Mouse (Mus musculus) midbrain, embryonic 14.5 days (tissue): ENCODE measurements at regions not wholly inside any gene's neighbourhood (a gene's known extent, or its start where the extent isn't known, plus 50 kb on each side); places are given as distances from the start of the nearest gene placed in this dataset.
A peak's percentile ranks its signal among the peaks of the same experiment; 100 is the strongest.

Source experiments
- ATAC-seq: fragments of 200-750 bp; cut with Nextera tagmentation; 2 replicates; pipeline ENCODE4 v1.8.0; 2017; ENCODE audit warnings: moderate number of reproducible peaks, moderate library complexity; ENCODE audit not compliant: low FRiP score, low TSS enrichment
- DNase-seq: peaks from one replicate; pipeline ENCODE4 v3.0.0-alpha.2; 2015
- H3K27ac ChIP-seq: fragments of 300-500 bp; sonication (generic); replicated peaks from 2 replicates; pipeline ENCODE4 v1.5.1; 2014; ENCODE audit warnings: mild to moderate bottlenecking, low read depth, low read length, moderate library complexity
- H3K27me3 ChIP-seq: fragments of 300-500 bp; sonication (generic); 2 replicates; pipeline ENCODE4 v1.6.1; 2014; ENCODE audit warnings: low read length, control low read depth, mixed read lengths; ENCODE audit not compliant: control insufficient read depth, insufficient read depth
- H3K36me3 ChIP-seq: fragments of 300-500 bp; sonication (generic); 2 replicates; pipeline ENCODE4 v1.6.1; 2014; ENCODE audit warnings: low read length, control low read depth; ENCODE audit not compliant: control insufficient read depth, insufficient read depth
- H3K4me1 ChIP-seq: fragments of 300-500 bp; sonication (generic); 2 replicates; pipeline ENCODE4 v1.6.1; 2014; ENCODE audit warnings: mild to moderate bottlenecking, antibody characterized with exemption, low read length, control low read depth; ENCODE audit not compliant: control insufficient read depth, insufficient read depth
- H3K4me2 ChIP-seq: fragments of 300-500 bp; sonication (generic); 2 replicates; pipeline ENCODE4 v1.6.1; 2014; ENCODE audit warnings: mild to moderate bottlenecking, low read length, moderate library complexity
- H3K4me3 ChIP-seq: fragments of 300-500 bp; sonication (generic); replicated peaks from 2 replicates; pipeline ENCODE4 v1.5.1; 2014; ENCODE audit warnings: low read depth, low read length
- H3K9ac ChIP-seq: fragments of 300-500 bp; sonication (generic); replicated peaks from 2 replicates; pipeline ENCODE4 v1.6.1; 2014; ENCODE audit warnings: mild to moderate bottlenecking, low read length, moderate library complexity
- H3K9me3 ChIP-seq: fragments of 300-500 bp; sonication (generic); 2 replicates; pipeline ENCODE4 v1.6.1; 2016; ENCODE audit warnings: low read length, control low read depth, mixed read lengths; ENCODE audit not compliant: control insufficient read depth
- WGBS: fragments of 180-500 bp; shearing (Covaris S2); extraction: QIAGEN DNeasy Blood & Tissue Kit; methylation state at CpG from one replicate; pipeline ENCODE4 v1.1.7; 2014; 5-methylcytosine and 5-hydroxymethylcytosine counted together

DNA sequence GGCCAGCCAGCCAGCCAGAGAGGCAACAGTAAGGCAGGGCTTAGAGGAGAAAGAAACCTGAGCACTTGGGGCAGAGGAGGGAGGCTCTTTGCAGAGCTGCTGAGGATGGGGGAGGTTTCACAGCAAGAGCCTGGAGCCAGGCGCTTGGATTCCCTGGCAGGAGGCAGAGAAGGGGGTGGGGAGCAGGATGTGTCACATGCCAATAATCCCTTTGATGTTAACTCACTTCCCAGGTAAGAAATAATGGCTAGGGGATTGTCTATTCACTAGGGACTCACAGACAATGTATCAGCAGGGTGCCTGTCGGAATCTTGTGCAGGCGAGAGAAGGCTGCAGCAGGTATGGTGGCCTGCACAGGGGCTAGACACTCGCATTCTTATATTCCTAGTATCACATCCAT is 67.8 kb upstream of the Gli3 start:
- Histone ChIP-seq H3K9ac (no peak overlapping the region), H3K27me3 (no peaks in the 10 kb centered on the region), H3K36me3 (no peaks in the 10 kb centered on the region), H3K9me3 (no peaks in the 10 kb centered on the region), H3K4me1 (peaks cover 8% of the 10 kb centered on the region), H3K27ac (peak overlapping the region; percentile 5; the same call in 1 of the 2 replicates), H3K4me3 (no peak overlapping the region), H3K4me2 (peak overlapping the region; percentile 42)
- peak; percentile 75 for ATAC-seq
- WGBS, result 1% methylated on average over 4 of the region's 4 CpGs
- DNase-seq, result peak; percentile 63

DNA sequence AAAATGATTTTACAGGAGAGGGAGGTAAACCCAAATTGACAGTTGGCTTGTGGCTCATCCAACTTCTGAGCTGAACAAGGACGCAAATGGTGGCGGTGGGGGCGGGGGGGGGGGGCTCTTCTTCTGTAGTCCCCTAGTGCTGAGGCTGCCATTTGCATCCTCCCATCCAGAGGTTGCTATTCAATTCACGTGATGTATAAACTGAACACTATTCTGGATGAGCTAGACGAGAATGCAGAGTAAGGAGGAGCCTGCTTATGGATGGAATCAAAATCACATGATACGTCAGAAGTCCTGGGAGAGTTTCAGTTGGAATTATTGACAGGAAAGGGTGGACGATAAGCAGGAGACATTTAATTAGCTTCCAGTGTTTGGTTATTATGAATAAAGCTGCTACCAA is 67.3 kb upstream of the Gli3 start:
- Histone ChIP-seq H3K4me1 (peaks cover 8% of the 10 kb centered on the region), H3K27me3 (no peaks in the 10 kb centered on the region), H3K4me2 (peak overlapping the region; percentile 42), H3K27ac (no peak overlapping the region), H3K36me3 (no peaks in the 10 kb centered on the region), H3K9ac (no peak overlapping the region), H3K4me3 (no peak overlapping the region), H3K9me3 (no peaks in the 10 kb centered on the region)
- DNase-seq, result peak; percentile 44
- 9% methylated on average over 7 of the region's 7 CpGs for WGBS
- ATAC-seq, result peak; percentile 68

DNA sequence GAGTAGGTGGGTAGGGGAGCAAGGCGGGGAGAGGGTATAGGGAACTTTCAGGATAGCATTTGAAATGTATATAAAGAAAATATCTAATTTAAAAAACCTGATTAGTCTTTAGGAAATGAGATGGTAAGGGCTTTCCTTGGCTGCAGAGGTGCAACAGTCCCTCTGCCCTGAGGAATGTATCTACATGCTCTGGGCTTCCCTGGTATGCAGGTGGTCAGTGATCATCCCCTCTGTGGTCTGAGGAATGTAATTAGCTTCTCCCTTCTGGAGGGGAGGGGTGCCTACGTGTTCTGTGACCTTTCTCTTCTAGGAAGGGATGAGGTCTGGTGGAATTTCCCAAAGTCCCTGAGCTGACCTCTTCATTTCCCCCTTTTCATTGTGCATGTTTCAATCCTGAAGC is 64.4 kb upstream of the Gli3 start:
- WGBS, result 66% methylated on average over 2 of the region's 2 CpGs
- no peak overlapping the region for H3K4me3 ChIP-seq

More for the DNA sequence above, 64.4 kb upstream of the Gli3 start:
- no peaks in the 10 kb centered on the region for H3K9me3 ChIP-seq
- H3K36me3 ChIP-seq, result no peaks in the 10 kb centered on the region
- H3K4me1 ChIP-seq, result peaks cover 8% of the 10 kb centered on the region
- H3K9ac ChIP-seq, result no peak overlapping the region
- H3K4me2 ChIP-seq, result no peak overlapping the region
- no peak overlapping the region for H3K27ac ChIP-seq
- H3K27me3 ChIP-seq, result no peaks in the 10 kb centered on the region
- ATAC-seq (no peak), DNase-seq (no peak)
